Mouse (Mus musculus) splenic B cell, adult 2 months (primary cell): ENCODE measurements around the gene Morn4.
"Not testable (repeated sequence)": the region's sequence is repeated elsewhere in the genome, so short reads cannot be mapped to it uniquely, and the experiment has no call there.

Source experiments
- DNase-seq: peaks from one replicate; pipeline ENCODE4 v3.0.0-alpha.2; 2011; ENCODE audit warnings: low read depth, low spot score
- H3K27me3 ChIP-seq: 2 replicates; pipeline ENCODE4 v1.6.1; 2012; ENCODE audit warnings: mild to moderate bottlenecking, low read length, moderate library complexity, mixed read lengths; ENCODE audit not compliant: control insufficient read depth, poor library complexity, insufficient read depth, severe bottlenecking
- H3K36me3 ChIP-seq: 2 replicates; pipeline ENCODE4 v1.6.1; 2012; ENCODE audit warnings: mild to moderate bottlenecking, low read length, moderate library complexity, mixed read lengths; ENCODE audit not compliant: control insufficient read depth, poor library complexity, insufficient read depth, severe bottlenecking

Gene Morn4

GRCm38 (mm10) chr19:42115783-42116335, 29.7 kb upstream of the Morn4 start:
- Histone ChIP-seq H3K27me3 (no peaks in the 10 kb centered on the region), H3K36me3 (peaks cover 7% of the 10 kb centered on the region)
- no peak for DNase-seq

- Histone ChIP-seq H3K27me3 (no peaks in the 10 kb centered on the region), H3K36me3 (0 out of 2 replicates have a peak, but pooled peaks cover 3% of the 10 kb centered on the region)
- DNase-seq: no peak
These were observed 18.5 kb upstream of the Morn4 start for GRCm38 (mm10) chr19:42104681-42105080.

GRCm38 (mm10) chr19:42099406-42099805, 13.2 kb upstream of the Morn4 start:
- Histone ChIP-seq H3K36me3 (0 out of 2 replicates have a peak, but pooled peaks cover 3% of the 10 kb centered on the region), H3K27me3 (no peaks in the 10 kb centered on the region)
- no peak for DNase-seq

- no peaks in the 10 kb centered on the region; the same call in 1 of the 2 replicates for H3K36me3 ChIP-seq
- H3K27me3 ChIP-seq: no peaks in the 10 kb centered on the region
- peak; percentile 57 for DNase-seq
These were observed 4.5 kb upstream of the Morn4 start for GRCm38 (mm10) chr19:42090637-42091141.

- H3K36me3 ChIP-seq: no peaks in the 10 kb centered on the region; the same call in 1 of the 2 replicates
- DNase-seq: peak; percentile 100
- H3K27me3 ChIP-seq: no peaks in the 10 kb centered on the region
These were observed 3.8 kb upstream of the Morn4 start, which contains the start of gene Pi4k2a for GRCm38 (mm10) chr19:42089748-42090595. TSS of gene Pi4k2a (plus strand) at chr19:42090470.

GRCm38 (mm10) chr19:42089103-42089747, 3.1 kb upstream of the Morn4 start:
- peak; percentile 83 for DNase-seq
- Histone ChIP-seq H3K36me3 (no peaks in the 10 kb centered on the region; the same call in 1 of the 2 replicates), H3K27me3 (no peaks in the 10 kb centered on the region)

- DNase-seq: no peak
- Histone ChIP-seq H3K36me3 (no peaks in the 10 kb centered on the region), H3K27me3 (no peaks in the 10 kb centered on the region)
These were observed 467 bp downstream of the Morn4 start for GRCm38 (mm10) chr19:42085690-42086089.

- not testable (repeated sequence) for H3K36me3 ChIP-seq, H3K27me3 ChIP-seq, DNase-seq
These were observed 4.5 kb downstream of the Morn4 start for GRCm38 (mm10) chr19:42081613-42082012.

GRCm38 (mm10) chr19:42080469-42080868, 5.7 kb downstream of the Morn4 start:
- Histone ChIP-seq H3K36me3 (no peaks in the 10 kb centered on the region), H3K27me3 (no peaks in the 10 kb centered on the region)
- no peak for DNase-seq

GRCm38 (mm10) chr19:42079950-42080349, 6.2 kb downstream of the Morn4 start:
- Histone ChIP-seq H3K36me3 (no peaks in the 10 kb centered on the region), H3K27me3 (no peaks in the 10 kb centered on the region)
- no peak for DNase-seq

- H3K27me3 ChIP-seq: no peaks in the 10 kb centered on the region
- DNase-seq: no peak
- H3K36me3 ChIP-seq: no peaks in the 10 kb centered on the region
These were observed 7.2 kb downstream of the Morn4 start for GRCm38 (mm10) chr19:42079006-42079405.

GRCm38 (mm10) chr19:42078566-42078965, 7.6 kb downstream of the Morn4 start:
- no peak for DNase-seq
- no peaks in the 10 kb centered on the region for H3K36me3 ChIP-seq
- no peaks in the 10 kb centered on the region for H3K27me3 ChIP-seq

- H3K27me3 ChIP-seq: no peaks in the 10 kb centered on the region
- H3K36me3 ChIP-seq: no peaks in the 10 kb centered on the region
- DNase-seq: no peak
These were observed 10.2 kb downstream of the Morn4 start for GRCm38 (mm10) chr19:42075992-42076391.

GRCm38 (mm10) chr19:42075051-42075450, 11.1 kb downstream of the Morn4 start:
- DNase-seq: no peak
- H3K36me3 ChIP-seq: no peaks in the 10 kb centered on the region
- no peaks in the 10 kb centered on the region for H3K27me3 ChIP-seq

GRCm38 (mm10) chr19:42072802-42073201, 13.4 kb downstream of the Morn4 start:
- DNase-seq: no peak
- Histone ChIP-seq H3K27me3 (no peaks in the 10 kb centered on the region), H3K36me3 (no peaks in the 10 kb centered on the region)
